Mouse (Mus musculus): ENCODE measurements at regions not wholly inside any gene's neighbourhood (a gene's known extent, or its start where the extent isn't known, plus 50 kb on each side); places are given as distances from the start of the nearest gene placed in this dataset.

DNA sequence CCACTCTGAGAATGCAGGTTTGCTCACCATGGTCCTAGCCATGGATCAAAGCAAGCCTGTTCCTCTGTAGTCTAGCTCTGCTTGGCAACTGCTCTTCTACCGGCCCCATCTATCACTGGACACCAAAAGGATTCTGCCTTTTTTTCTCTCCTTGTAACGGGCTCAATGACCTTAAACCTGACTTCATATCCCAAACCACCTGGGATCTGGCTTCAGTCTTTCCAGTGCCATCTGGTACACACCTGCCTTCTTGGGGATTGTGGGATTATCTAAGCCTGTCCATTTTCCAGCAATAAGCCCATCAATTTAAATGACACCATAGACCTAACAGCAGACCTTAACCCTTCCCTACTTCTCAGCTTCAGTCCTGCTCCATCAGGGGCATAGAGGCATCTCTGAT, 179.6 kb upstream of the Daam1 start:
- no peak for TF ChIP-seq CTCF (IDR thresholded peaks at IDR 0.05; ENCODE audit: control insufficient read depth, insufficient read depth, insufficient replicate concordance, low read depth, low read length)
- no peak for TF ChIP-seq POLR2A (IDR thresholded peaks at IDR 0.05; ENCODE audit: control insufficient read depth, low read depth, low read length)
